Mouse (Mus musculus) left cerebral cortex, adult 2 months (tissue): ENCODE data around the gene Chrm3. TPM values are rescaled to one million over a fixed set of nuclear protein-coding genes. Genes with fewer than 3 reads are reported as not detected.

Experiments used
- DNase-seq, 2 experiments: peaks; one replicate each; pipeline ENCODE4 v3.0.0; 2021 to 2022; ENCODE audit warnings: low spot score in 2 of 2, mixed read lengths in 1 of 2; ENCODE audit errors: extremely low spot score in 1 of 2
- H3K27ac ChIP-seq: fragments of 200-600 bp; 2 replicates; pipeline ENCODE4 v1.8.1; 2022
- H3K4me3 ChIP-seq: fragments of 200-600 bp; 2 replicates; pipeline ENCODE4 v1.8.1; 2022
- CTCF ChIP-seq: fragments of 200-600 bp; IDR thresholded peaks from 2 replicates; pipeline ENCODE4 v1.8.1; 2022; ENCODE audit warnings: antibody characterized with exemption, mild to moderate bottlenecking, moderate library complexity
- intact Hi-C: fragments of 180-260 bp; cut with DNase I; formaldehyde crosslinking; loops from one replicate; pipeline ENCODE4 v1.15.1; 2025
- total RNA-seq, 2 experiments: library from RNA; stranded (reverse); gene quantifications; 2 replicates each; pipeline ENCODE4 v1.2.3; 2021

The Chrm3 gene
- total RNA-seq, 2 experiments from 2014 or later, result 52.6 to 55.0 TPM

DNA sequence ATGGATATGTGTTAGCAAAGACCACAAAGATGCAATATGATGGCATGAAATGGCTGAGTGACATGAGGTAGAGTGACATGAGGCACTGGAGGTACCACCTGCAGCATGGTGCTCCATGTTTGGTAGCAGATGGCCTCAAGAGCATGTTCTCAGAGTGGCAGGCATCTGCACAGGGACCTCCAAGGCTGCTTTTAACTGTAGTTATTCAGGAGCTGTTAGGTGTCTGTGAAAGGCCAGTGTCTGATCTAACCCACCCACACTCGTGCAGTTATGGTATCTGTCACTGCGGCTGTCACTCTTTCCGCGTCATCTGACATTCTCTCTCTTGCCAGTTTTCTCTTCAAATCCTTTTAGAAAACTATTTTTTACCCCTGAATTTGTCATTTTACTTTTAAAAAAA is 411.6 kb downstream of the Chrm3 start:
- Histone ChIP-seq H3K27ac (no peak overlapping the region), H3K4me3 (no peak overlapping the region)
- no peak for DNase-seq
- intact Hi-C loops, result no loop called here
- no peak for TF ChIP-seq CTCF

DNA sequence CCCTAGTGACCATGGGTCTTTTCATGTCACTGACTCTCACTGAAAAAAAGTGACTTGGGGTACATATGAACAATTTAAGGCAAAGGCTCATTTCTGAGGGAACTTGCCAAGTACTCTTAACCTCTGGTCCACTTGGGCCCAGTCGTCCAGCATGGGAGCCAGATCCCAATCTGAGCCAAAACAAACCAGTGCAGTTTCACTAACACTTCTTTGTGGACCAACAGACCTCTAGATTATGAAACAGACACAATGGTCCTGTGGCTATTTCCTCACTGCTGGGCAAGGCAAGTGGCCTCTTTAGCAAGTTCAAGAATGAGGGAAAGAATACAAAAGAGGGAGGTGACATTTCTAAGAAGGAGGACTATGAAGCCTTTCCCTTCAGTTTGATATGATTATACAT is 420.5 kb downstream of the Chrm3 start:
- no peak for TF ChIP-seq CTCF
- Histone ChIP-seq H3K27ac (no peak overlapping the region), H3K4me3 (no peak overlapping the region)
- no peak for DNase-seq
- intact Hi-C loops, result no loop called here

DNA sequence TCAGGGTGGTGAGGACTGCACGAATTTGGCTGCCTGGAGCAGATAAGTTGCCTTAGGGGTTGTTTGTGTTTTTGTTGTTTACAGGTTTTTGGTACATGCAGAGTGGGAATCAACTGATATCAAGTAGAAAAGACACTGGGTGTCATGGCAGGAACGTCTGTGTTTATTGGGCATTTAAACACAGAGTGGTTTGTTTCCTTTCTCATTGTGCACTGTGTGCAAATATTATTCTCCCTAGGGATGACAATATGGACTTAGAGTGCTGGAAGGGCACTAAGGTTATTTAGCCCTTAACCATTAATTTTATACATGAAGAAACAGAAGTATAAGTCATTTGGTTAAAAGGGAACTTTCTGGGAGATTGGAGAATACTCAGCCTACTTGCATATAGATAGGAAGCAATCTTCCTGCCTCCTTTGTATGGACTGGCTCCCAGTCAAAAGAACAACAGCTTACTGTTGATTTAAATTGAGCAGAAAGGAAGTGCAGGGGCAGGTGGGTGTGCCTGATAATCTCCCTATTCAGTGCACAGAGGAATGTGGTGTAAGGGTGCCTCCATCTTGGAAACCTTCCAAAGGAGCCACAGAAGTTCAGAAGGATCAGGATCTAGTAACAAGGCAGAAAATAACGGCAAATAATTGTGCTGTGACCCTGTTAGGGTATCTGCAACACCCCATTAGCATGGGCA is 421.7 kb downstream of the Chrm3 start:
- no peak for TF ChIP-seq CTCF
- Histone ChIP-seq H3K27ac (no peak overlapping the region), H3K4me3 (no peak overlapping the region)
- intact Hi-C loops, result no loop called here
- no peak for DNase-seq

DNA sequence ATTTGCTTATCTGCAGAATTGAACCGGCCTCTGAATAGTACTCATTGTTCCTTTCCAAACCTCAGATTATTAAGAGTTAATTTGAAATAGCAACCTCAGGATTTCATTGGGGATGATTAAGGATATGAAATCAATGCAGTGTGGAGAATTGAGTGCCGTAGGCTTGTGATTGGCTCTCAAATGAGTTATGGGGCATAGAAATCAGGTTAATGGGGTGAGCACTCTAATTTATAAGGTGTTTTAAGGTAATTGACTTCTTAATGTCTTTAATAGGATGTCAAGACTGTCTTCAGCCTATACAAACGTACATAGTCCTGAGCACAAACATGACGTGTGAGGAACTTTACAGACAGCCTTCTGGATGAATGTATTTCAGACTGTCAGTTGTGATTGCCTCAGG is 427.9 kb downstream of the Chrm3 start:
- DNase-seq, result no peak
- intact Hi-C loops, result no loop called here

DNA sequence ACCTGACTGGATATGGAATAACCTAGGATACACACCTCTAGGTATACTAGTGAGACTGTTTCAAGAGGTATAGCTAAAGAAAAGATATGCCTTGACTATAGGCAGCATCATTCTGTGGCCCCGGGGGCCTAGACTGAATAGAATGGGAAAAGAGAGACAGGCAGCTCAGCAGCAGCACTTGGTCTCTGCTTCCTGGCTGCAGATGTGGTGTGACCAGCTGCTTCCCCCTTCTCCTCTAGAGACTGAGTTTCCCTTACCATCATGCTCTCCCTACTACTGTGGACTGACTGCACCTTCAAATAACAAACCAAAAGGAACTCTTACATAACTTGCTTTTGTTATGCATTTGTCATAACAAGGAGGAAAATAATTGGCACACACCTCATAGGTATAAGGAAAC is 430.0 kb downstream of the Chrm3 start:
- Histone ChIP-seq H3K4me3 (no peak overlapping the region), H3K27ac (no peak overlapping the region)
- DNase-seq, result no peak
- intact Hi-C loops, result no loop called here
- TF ChIP-seq CTCF, result no peak

More for the DNA sequence above, 427.9 kb downstream of the Chrm3 start:
- H3K27ac ChIP-seq, result no peak overlapping the region
- no peak for TF ChIP-seq CTCF
- no peak overlapping the region for H3K4me3 ChIP-seq

DNA sequence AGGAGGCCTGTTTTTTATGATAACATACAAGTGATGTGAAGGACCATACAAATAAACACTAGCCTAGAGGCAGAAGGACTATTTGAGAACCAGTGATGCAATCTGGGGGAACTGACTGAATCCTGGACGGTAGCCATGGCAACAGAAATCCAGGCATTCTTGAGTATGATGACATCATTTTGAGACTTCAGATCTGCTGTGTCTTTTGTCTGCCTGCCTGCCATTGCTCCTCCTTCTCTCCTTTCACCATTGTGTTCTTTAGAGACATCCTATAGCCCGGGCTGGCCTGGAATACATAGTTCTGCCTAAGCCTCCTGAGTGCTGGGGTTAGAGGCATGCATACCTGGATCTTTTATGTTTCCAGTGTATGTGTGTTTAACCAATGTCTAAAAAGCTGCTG is 430.7 kb downstream of the Chrm3 start:
- intact Hi-C loops, result no loop called here
- no peak overlapping the region for H3K4me3 ChIP-seq
- TF ChIP-seq CTCF, result no peak
- peak; percentile 14 to 17 for DNase-seq
- H3K27ac ChIP-seq, result no peak overlapping the region

DNA sequence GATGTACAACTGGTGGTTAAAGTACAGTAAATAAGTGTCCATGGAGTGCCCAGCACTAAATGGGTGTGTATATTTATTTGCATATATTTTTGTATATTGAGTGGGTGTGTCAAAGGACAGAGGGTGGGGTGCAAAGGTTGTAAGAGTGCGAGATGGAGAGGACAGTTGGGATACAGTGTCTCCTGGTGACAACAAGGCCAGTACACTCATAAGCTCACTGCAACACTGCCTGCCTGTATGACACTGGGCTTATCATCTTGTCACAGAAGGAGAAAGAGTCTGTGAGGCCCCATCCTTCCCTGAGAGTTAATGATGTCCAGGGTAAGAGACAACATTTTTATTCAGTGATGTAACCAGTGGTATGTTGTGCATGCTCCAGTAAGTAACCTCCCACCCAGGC is 439.5 kb downstream of the Chrm3 start:
- DNase-seq, result no peak
- H3K4me3 ChIP-seq, result no peak overlapping the region
- TF ChIP-seq CTCF, result no peak
- intact Hi-C loops, result no loop called here
- no peak overlapping the region for H3K27ac ChIP-seq

DNA sequence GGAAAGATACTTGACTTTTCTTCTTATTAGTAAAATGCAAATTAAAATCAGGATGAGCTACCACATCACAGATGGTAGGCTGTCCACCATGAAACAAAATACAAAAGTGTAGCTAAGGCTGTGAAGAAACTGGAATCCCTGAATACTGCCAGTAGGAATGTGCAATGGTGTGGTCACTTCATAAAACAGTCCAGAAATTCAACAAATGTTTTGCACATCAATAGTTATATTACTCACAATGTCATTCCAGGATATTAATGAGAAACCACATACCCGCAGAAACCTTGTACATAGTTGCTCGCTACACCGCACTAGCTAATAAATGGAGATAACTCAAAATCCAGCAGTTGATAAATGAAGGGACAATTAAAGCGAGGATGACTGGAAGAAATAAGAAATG is 447.9 kb downstream of the Chrm3 start:
- intact Hi-C loops, result no loop called here
- Histone ChIP-seq H3K27ac (no peak overlapping the region), H3K4me3 (no peak overlapping the region)
- no peak for DNase-seq
- TF ChIP-seq CTCF, result no peak

DNA sequence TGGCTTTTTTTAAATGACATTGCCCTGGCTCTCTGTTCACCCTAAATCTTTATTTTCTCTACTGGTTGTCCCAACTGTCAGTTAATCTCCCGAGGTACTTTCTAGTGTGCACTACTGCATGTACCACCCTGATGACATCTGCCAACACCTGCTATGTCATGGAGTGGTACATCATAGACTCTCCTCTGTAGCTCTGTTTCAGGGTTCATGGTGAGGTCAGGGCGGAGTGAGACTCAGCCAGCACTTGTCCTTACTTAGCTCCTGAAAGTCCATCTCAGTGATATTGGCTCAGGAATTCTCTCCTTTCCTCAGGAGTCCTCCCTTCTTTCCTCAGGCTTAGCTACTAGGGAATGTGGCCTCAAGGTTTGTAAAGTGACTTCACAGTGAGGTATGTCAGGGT is 451.9 kb downstream of the Chrm3 start:
- no peak for TF ChIP-seq CTCF
- Histone ChIP-seq H3K27ac (no peak overlapping the region), H3K4me3 (no peak overlapping the region)
- intact Hi-C loops, result no loop called here
- no peak for DNase-seq

DNA sequence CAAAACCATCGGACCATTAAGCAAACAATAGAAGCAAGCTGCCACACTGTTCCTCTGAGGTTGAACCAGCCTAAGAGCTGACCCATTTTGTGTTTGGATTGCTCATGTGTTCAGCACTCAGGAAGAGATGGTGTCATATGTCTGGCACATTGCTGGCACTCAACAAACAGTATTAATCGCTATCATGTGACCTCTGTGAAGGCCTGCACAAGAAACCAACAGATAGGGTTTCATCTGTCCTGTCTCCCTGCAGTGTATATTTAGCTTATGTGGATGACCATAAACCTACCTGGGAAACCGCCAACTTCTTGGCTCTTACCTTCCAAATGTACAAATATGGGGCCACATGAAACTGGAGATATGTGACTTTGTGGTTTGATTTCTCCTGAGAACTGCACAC is 453.4 kb downstream of the Chrm3 start:
- TF ChIP-seq CTCF, result no peak
- no peak for DNase-seq
- H3K4me3 ChIP-seq, result no peak overlapping the region
- intact Hi-C loops, result no loop called here
- no peak overlapping the region for H3K27ac ChIP-seq

DNA sequence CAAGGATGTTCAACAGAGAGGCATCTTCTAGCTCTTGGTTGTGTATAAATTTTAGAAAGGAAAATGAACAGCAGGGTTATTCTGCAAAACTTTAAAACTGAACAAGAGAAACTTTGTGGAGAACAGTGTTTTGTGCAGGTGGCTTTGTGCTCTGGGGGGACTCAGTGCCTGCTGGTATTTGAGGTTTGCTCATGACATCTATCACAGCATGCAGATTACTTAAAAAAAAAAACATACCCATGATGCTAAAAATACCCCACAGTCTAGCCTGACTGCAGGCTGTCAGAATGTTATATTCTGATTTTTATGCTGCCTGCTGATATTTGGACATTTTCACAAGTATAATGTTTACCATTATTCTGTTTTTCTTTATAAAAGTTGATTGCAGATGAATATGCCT is 456.2 kb downstream of the Chrm3 start:
- no peak for TF ChIP-seq CTCF
- DNase-seq, result no peak
- intact Hi-C loops, result no loop called here
- Histone ChIP-seq H3K27ac (no peak overlapping the region), H3K4me3 (no peak overlapping the region)

DNA sequence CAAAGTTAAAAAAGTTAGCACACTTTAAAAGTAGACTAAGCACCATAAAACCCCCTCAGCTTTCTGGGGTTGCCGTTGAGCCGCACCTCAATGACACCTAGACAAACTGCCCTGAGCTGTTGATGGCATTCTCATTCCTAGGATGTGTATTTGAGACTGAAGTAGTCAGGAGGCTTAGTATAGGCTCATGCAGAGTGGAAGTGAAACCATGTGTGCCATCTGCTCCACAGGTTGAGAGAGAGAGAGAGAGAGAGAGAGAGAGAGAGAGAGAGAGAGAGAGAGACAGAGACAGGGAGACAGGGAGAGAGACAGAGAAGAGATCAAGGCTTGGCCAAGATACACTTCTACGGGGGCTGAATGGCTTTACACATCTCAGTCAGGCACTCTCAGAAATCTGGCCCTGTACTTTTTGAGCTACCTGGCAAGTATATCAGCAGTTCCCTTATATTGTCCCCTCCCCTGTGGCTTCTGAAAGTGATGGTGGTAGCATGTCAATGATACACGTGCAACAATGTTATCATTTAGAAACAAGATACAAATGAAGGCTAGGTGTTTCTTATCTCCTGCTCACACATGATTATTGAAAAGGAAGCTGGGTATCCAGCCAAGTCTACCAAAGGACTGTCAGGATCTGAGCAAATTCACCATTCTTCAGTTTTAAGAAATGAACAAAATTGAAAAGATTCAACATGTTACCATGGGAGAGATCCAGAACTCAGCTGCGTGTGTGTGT is 459.8 kb downstream of the Chrm3 start:
- TF ChIP-seq CTCF, result no peak
- intact Hi-C loops, result no loop called here
- no peak for DNase-seq
- no peak overlapping the region for H3K27ac ChIP-seq
- H3K4me3 ChIP-seq, result no peak overlapping the region
